Mouse (Mus musculus) liver, postnatal 0 days (tissue): ENCODE data around the gene Atpif1. TPM values are rescaled to one million over a fixed set of nuclear protein-coding genes. Genes with fewer than 3 reads are reported as not detected.
A peak's percentile ranks its signal among the peaks of the same experiment; 100 is the strongest.
"Not testable (repeated sequence)": the region's sequence is repeated elsewhere in the genome, so short reads cannot be mapped to it uniquely, and the experiment has no call there.

ENCODE experiments used
- ATAC-seq: fragments of 200-750 bp; cut with Nextera tagmentation; 2 replicates; pipeline ENCODE4 v1.8.0; 2017; ENCODE audit warnings: mild to moderate bottlenecking, moderate library complexity
- DNase-seq: peaks from one replicate; pipeline ENCODE4 v3.0.0-alpha.2; 2016
- H3K27ac ChIP-seq: fragments of 300-500 bp; sonication (generic); 2 replicates; pipeline ENCODE4 v1.5.1; 2014; ENCODE audit warnings: antibody characterized with exemption, moderate library complexity, mild to moderate bottlenecking, low read depth
- H3K27me3 ChIP-seq: fragments of 300-500 bp; sonication (generic); 2 replicates; pipeline ENCODE4 v1.6.1; 2014; ENCODE audit warnings: low read length, control low read depth, mixed read lengths; ENCODE audit not compliant: insufficient read depth
- H3K36me3 ChIP-seq: fragments of 300-500 bp; sonication (generic); replicated peaks from 2 replicates; pipeline ENCODE4 v1.6.1; 2014; ENCODE audit warnings: mild to moderate bottlenecking, control low read depth, low read length, moderate library complexity, mixed read lengths; ENCODE audit not compliant: insufficient read depth
- H3K4me1 ChIP-seq: fragments of 300-500 bp; sonication (generic); 2 replicates; pipeline ENCODE4 v1.6.1; 2014; ENCODE audit warnings: antibody characterized with exemption, mild to moderate bottlenecking, control low read depth; ENCODE audit not compliant: insufficient read depth
- H3K4me2 ChIP-seq: fragments of 300-500 bp; sonication (generic); 2 replicates; pipeline ENCODE4 v1.6.1; 2014; ENCODE audit warnings: low read depth, mild to moderate bottlenecking, low read length, moderate library complexity, mixed read lengths
- H3K4me3 ChIP-seq: fragments of 300-500 bp; sonication (generic); 2 replicates; pipeline ENCODE4 v1.5.1; 2014; ENCODE audit warnings: low read depth, low read length
- H3K9ac ChIP-seq: fragments of 300-500 bp; sonication (generic); replicated peaks from 2 replicates; pipeline ENCODE4 v1.6.1; 2014; ENCODE audit warnings: mild to moderate bottlenecking, moderate library complexity
- H3K9me3 ChIP-seq: fragments of 300-500 bp; sonication (generic); 2 replicates; pipeline ENCODE4 v1.6.1; 2016; ENCODE audit warnings: mild to moderate bottlenecking, control low read depth, low read length, mixed read lengths
- CTCF ChIP-seq: sonication (generic); IDR thresholded peaks from 2 replicates; pipeline ENCODE4 v1.5.1; 2016; ENCODE audit warnings: antibody characterized with exemption, low read depth
- EP300 ChIP-seq: IDR thresholded peaks from 2 replicates; pipeline ENCODE4 v1.6.1; 2016; ENCODE audit warnings: antibody characterized with exemption, low read depth, mild to moderate bottlenecking
- WGBS: fragments of 180-500 bp; shearing (Covaris S2); extraction: QIAGEN DNeasy Blood & Tissue Kit; methylation state at CpG from one replicate; pipeline ENCODE4 v1.1.7; 2014; ENCODE audit not compliant: insufficient replicate concordance; 5-methylcytosine and 5-hydroxymethylcytosine counted together
- polyA plus RNA-seq: library from polyadenylated mRNA; unstranded; fragments of >200 nt; fragmentation: Nextera tagmentation; extraction: Ambion mirVana; gene quantifications from 2 replicates; pipeline ENCODE4 v1.2.1, GENCODE M21; 2015

Gene Atpif1
- polyA plus RNA-seq, 1 experiment from 2014 or later = 935 TPM

- Histone ChIP-seq H3K27me3 (no peaks in the 10 kb centered on the region), H3K4me3 (no peak overlapping the region), H3K27ac (no peak overlapping the region), H3K9ac (no peak overlapping the region; the same call in 1 of the 2 replicates), H3K4me1 (peaks cover 24% of the 10 kb centered on the region), H3K9me3 (no peaks in the 10 kb centered on the region), H3K36me3 (peaks cover 25% of the 10 kb centered on the region), H3K4me2 (no peak overlapping the region)
- ATAC-seq (no peak), DNase-seq (no peak)
- no peak for TF ChIP-seq CTCF
- no peak for TF ChIP-seq EP300
- WGBS = 65% methylated on average over 15 of the region's 15 CpGs
Measured at GRCm38 (mm10) chr4:132490273-132491010, 43.0 kb downstream of the Atpif1 start.

- H3K27ac ChIP-seq = no peak overlapping the region
- no peak for DNase-seq
- H3K4me2 ChIP-seq = no peak overlapping the region
Measured at GRCm38 (mm10) chr4:132488976-132489375, 44.5 kb downstream of the Atpif1 start.

GRCm38 (mm10) chr4:132488521-132488920 lies 44.9 kb downstream of the Atpif1 start:
- ATAC-seq (no peak), DNase-seq (no peak)
- Histone ChIP-seq H3K27me3 (no peaks in the 10 kb centered on the region), H3K4me1 (peaks cover 24% of the 10 kb centered on the region), H3K9me3 (no peaks in the 10 kb centered on the region), H3K36me3 (peaks cover 9% of the 10 kb centered on the region), H3K9ac (no peak overlapping the region), H3K4me3 (no peak overlapping the region), H3K27ac (no peak overlapping the region), H3K4me2 (no peak overlapping the region)
- 44% methylated on average over 3 of the region's 3 CpGs for WGBS
- TF ChIP-seq CTCF (no peak), EP300 (no peak)

More at GRCm38 (mm10) chr4:132488976-132489375, 44.5 kb downstream of the Atpif1 start:
- WGBS = 76% methylated on average over 6 of the region's 6 CpGs
- Histone ChIP-seq H3K4me3 (no peak overlapping the region), H3K9ac (no peak overlapping the region), H3K27me3 (no peaks in the 10 kb centered on the region), H3K9me3 (no peaks in the 10 kb centered on the region), H3K4me1 (peaks cover 24% of the 10 kb centered on the region), H3K36me3 (peaks cover 14% of the 10 kb centered on the region)
- TF ChIP-seq EP300 = no peak
- TF ChIP-seq CTCF = no peak
- no peak for ATAC-seq

- no peaks in the 10 kb centered on the region for H3K9me3 ChIP-seq
- peak overlapping the region; percentile 91 for H3K27ac ChIP-seq
- H3K4me3 ChIP-seq = no peak overlapping the region
- TF ChIP-seq EP300 = no peak
- no peak overlapping the region for H3K4me2 ChIP-seq
- peaks cover 6% of the 10 kb centered on the region; the same call in 1 of the 2 replicates for H3K4me1 ChIP-seq
- DNase-seq (peak; percentile 55), ATAC-seq (peak; percentile 61)
- H3K27me3 ChIP-seq = no peaks in the 10 kb centered on the region
- H3K36me3 ChIP-seq = no peaks in the 10 kb centered on the region
- no peak overlapping the region for H3K9ac ChIP-seq
- WGBS = 59% methylated on average over 5 of the region's 5 CpGs
Measured at GRCm38 (mm10) chr4:132484820-132485219, 48.6 kb downstream of the Atpif1 start.

GRCm38 (mm10) chr4:132484231-132484630 lies 49.2 kb downstream of the Atpif1 start:
- no peak for DNase-seq
- Histone ChIP-seq H3K9ac (no peak overlapping the region), H3K36me3 (no peaks in the 10 kb centered on the region), H3K4me2 (no peak overlapping the region), H3K4me3 (no peak overlapping the region), H3K27me3 (no peaks in the 10 kb centered on the region), H3K9me3 (no peaks in the 10 kb centered on the region), H3K4me1 (peaks cover 6% of the 10 kb centered on the region; the same call in 1 of the 2 replicates), H3K27ac (peak overlapping the region; percentile 91)
- 68% methylated on average over 4 of the region's 4 CpGs for WGBS
- TF ChIP-seq CTCF (no peak), EP300 (no peak)
- no peak for ATAC-seq

GRCm38 (mm10) chr4:132482956-132483608 lies 50.4 kb downstream of the Atpif1 start:
- TF ChIP-seq EP300 = peak; percentile 51
- TF ChIP-seq CTCF = no peak
- WGBS = 59% methylated on average over 13 of the region's 13 CpGs
- Histone ChIP-seq H3K27ac (peak overlapping the region; percentile 91), H3K4me3 (no peak overlapping the region), H3K27me3 (no peaks in the 10 kb centered on the region), H3K36me3 (no peaks in the 10 kb centered on the region), H3K9ac (peak overlapping the region; percentile 44), H3K4me2 (no peak overlapping the region), H3K9me3 (no peaks in the 10 kb centered on the region), H3K4me1 (peaks cover 1% of the 10 kb centered on the region; the same call in 1 of the 2 replicates)
- peak; percentile 90 for ATAC-seq
- DNase-seq = peak; percentile 80

- not testable (repeated sequence) for ATAC-seq, H3K9ac ChIP-seq, H3K4me1 ChIP-seq, H3K4me2 ChIP-seq, H3K4me3 ChIP-seq, DNase-seq, H3K9me3 ChIP-seq, H3K36me3 ChIP-seq, H3K27me3 ChIP-seq
- WGBS = 68% methylated on average over 3 of the region's 3 CpGs
- peak overlapping the region; percentile 91 for H3K27ac ChIP-seq
Measured at GRCm38 (mm10) chr4:132482104-132482503, 51.4 kb downstream of the Atpif1 start.
